Mouse (Mus musculus) limb, embryonic 14.5 days (tissue): ENCODE data around the gene Zfp36l1. TPM values are rescaled to one million over a fixed set of nuclear protein-coding genes. Genes with fewer than 3 reads are reported as not detected.

Source experiments
- ATAC-seq: fragments of 200-750 bp; cut with Nextera tagmentation; 2 replicates; pipeline ENCODE4 v1.8.0; 2017; ENCODE audit warnings: low read depth, moderate number of reproducible peaks, moderate TSS enrichment; ENCODE audit not compliant: low FRiP score
- DNase-seq: peaks from one replicate; pipeline ENCODE4 v3.0.0-alpha.2; 2015; ENCODE audit warnings: low spot score
- H3K27ac ChIP-seq: fragments of 300-500 bp; sonication (generic); replicated peaks from 2 replicates; pipeline ENCODE4 v1.5.1; 2014; ENCODE audit warnings: low read depth, mild to moderate bottlenecking, low read length, moderate library complexity, mixed read lengths
- H3K27me3 ChIP-seq: fragments of 300-500 bp; sonication (generic); 2 replicates; pipeline ENCODE4 v1.6.1; 2014; ENCODE audit warnings: low read length, mixed read lengths; ENCODE audit not compliant: control insufficient read depth, insufficient read depth
- H3K36me3 ChIP-seq: fragments of 300-500 bp; sonication (generic); 2 replicates; pipeline ENCODE4 v1.6.1; 2014; ENCODE audit warnings: mild to moderate bottlenecking, low read length, moderate library complexity, mixed read lengths; ENCODE audit not compliant: control insufficient read depth, insufficient read depth
- H3K4me1 ChIP-seq: fragments of 300-500 bp; sonication (generic); 2 replicates; pipeline ENCODE4 v1.6.1; 2014; ENCODE audit warnings: antibody characterized with exemption, low read length, mixed read lengths; ENCODE audit not compliant: control insufficient read depth, insufficient read depth
- H3K4me2 ChIP-seq: fragments of 300-500 bp; sonication (generic); replicated peaks from 2 replicates; pipeline ENCODE4 v1.6.1; 2014; ENCODE audit warnings: low read depth, mild to moderate bottlenecking, low read length, moderate library complexity; ENCODE audit not compliant: severe bottlenecking
- H3K4me3 ChIP-seq: fragments of 300-500 bp; sonication (generic); replicated peaks from 2 replicates; pipeline ENCODE4 v1.5.1; 2014; ENCODE audit warnings: low read length
- H3K9ac ChIP-seq: fragments of 300-500 bp; sonication (generic); 2 replicates; pipeline ENCODE4 v1.6.1; 2014; ENCODE audit warnings: mild to moderate bottlenecking, low read depth, low read length, moderate library complexity; ENCODE audit not compliant: severe bottlenecking
- H3K9me3 ChIP-seq: fragments of 300-500 bp; sonication (generic); 2 replicates; pipeline ENCODE4 v1.6.1; 2016; ENCODE audit warnings: low read length; ENCODE audit not compliant: control insufficient read depth
- POLR2A ChIP-seq: fragments of 200-500 bp; IDR thresholded peaks from 2 replicates; pipeline ENCODE4 v1.8.0; 2012; ENCODE audit warnings: inconsistent platforms, mild to moderate bottlenecking, moderate library complexity, borderline replicate concordance; ENCODE audit not compliant: insufficient read depth, insufficient read length; ENCODE audit errors: extremely low read depth
- WGBS: fragments of 180-500 bp; shearing (Covaris S2); extraction: QIAGEN DNeasy Blood & Tissue Kit; methylation state at CpG from one replicate; pipeline ENCODE4 v1.1.7; 2014; 5-methylcytosine and 5-hydroxymethylcytosine counted together
- polyA plus RNA-seq, 2 experiments: library from polyadenylated mRNA; depleted of rRNA in 1 of 2; stranded (reverse) in 1 of 2; unstranded in 1 of 2; fragments of >200 nt; fragmentation: Nextera tagmentation in 1 of 2; extraction: Ambion mirVana in 1 of 2; gene quantifications; 2 replicates each; pipeline versions ENCODE4 v1.2.1 to v1.2.3; 2012 to 2014

Zfp36l1 gene
- polyA plus RNA-seq (2012; rRNA removed), result 245 and 413 TPM in 2 replicates
- polyA plus RNA-seq (2014; fragmentation: Nextera tagmentation; extraction: Ambion mirVana), result 195 and 209 TPM in 2 replicates

GRCm38 (mm10) chr12:80112852-80113551 is at the start of gene Zfp36l1:
TSS of gene Zfp36l1 (minus strand) at chr12:80113013.
- ATAC-seq (peak; percentile 66), DNase-seq (peak; percentile 97)
- no peaks in the 10 kb centered on the region for H3K9me3 ChIP-seq
- WGBS, result under 1% methylated on average over 31 of the region's 42 CpGs
- no peaks in the 10 kb centered on the region for H3K27me3 ChIP-seq
- H3K4me1 ChIP-seq, result peaks cover 7% of the 10 kb centered on the region
- peak within 1 kb of the TSS; percentile 96 for H3K4me3 ChIP-seq
- peak within 1 kb of the TSS; percentile 94 for H3K4me2 ChIP-seq
- peak; percentile 100 for TF ChIP-seq POLR2A
- H3K36me3 ChIP-seq, result peaks cover 28% of the 10 kb centered on the region
- peak within 1 kb of the TSS; percentile 100 for H3K9ac ChIP-seq
- peak within 1 kb of the TSS; percentile 99 for H3K27ac ChIP-seq

- Histone ChIP-seq H3K36me3 (peaks cover 7% of the 10 kb centered on the region), H3K4me3 (no peak overlapping the region), H3K9me3 (no peaks in the 10 kb centered on the region), H3K27ac (no peak overlapping the region), H3K4me2 (no peak overlapping the region), H3K27me3 (no peaks in the 10 kb centered on the region), H3K4me1 (peaks cover 3% of the 10 kb centered on the region; the same call in 1 of the 2 replicates), H3K9ac (no peak overlapping the region)
- TF ChIP-seq POLR2A, result no peak
- ATAC-seq, result no peak
- WGBS, result 74% methylated on average over 3 of the region's 3 CpGs
- no peak for DNase-seq
Measured at GRCm38 (mm10) chr12:80162448-80162847, 49.6 kb upstream of the Zfp36l1 start.

- 11% methylated on average over 5 of the region's 5 CpGs for WGBS
- Histone ChIP-seq H3K36me3 (no peaks in the 10 kb centered on the region), H3K27ac (no peak overlapping the region), H3K4me2 (no peak overlapping the region), H3K9me3 (no peaks in the 10 kb centered on the region), H3K9ac (no peak overlapping the region), H3K4me1 (no peaks in the 10 kb centered on the region), H3K4me3 (no peak overlapping the region), H3K27me3 (no peaks in the 10 kb centered on the region)
- TF ChIP-seq POLR2A, result no peak
- ATAC-seq, result no peak
- DNase-seq, result no peak
Measured at GRCm38 (mm10) chr12:80157675-80158074, 44.9 kb upstream of the Zfp36l1 start.

GRCm38 (mm10) chr12:80153687-80154326 is 41.0 kb upstream of the Zfp36l1 start:
- no peak for TF ChIP-seq POLR2A
- no peak overlapping the region for H3K27ac ChIP-seq
- no peak overlapping the region for H3K4me3 ChIP-seq
- no peaks in the 10 kb centered on the region for H3K4me1 ChIP-seq
- H3K27me3 ChIP-seq, result no peaks in the 10 kb centered on the region
- no peaks in the 10 kb centered on the region for H3K9me3 ChIP-seq
- H3K36me3 ChIP-seq, result no peaks in the 10 kb centered on the region
- ATAC-seq (no peak), DNase-seq (peak; percentile 68)
- no peak overlapping the region for H3K9ac ChIP-seq
- 42% methylated on average over 10 of the region's 10 CpGs for WGBS
- H3K4me2 ChIP-seq, result no peak overlapping the region

- no peak overlapping the region for H3K4me3 ChIP-seq
- H3K4me2 ChIP-seq, result no peak overlapping the region
- H3K27me3 ChIP-seq, result no peaks in the 10 kb centered on the region
- 80% methylated on average over 6 of the region's 6 CpGs for WGBS
- no peak overlapping the region for H3K27ac ChIP-seq
- no peak for TF ChIP-seq POLR2A
- no peak overlapping the region for H3K9ac ChIP-seq
- H3K4me1 ChIP-seq, result no peaks in the 10 kb centered on the region
- no peak for DNase-seq
- ATAC-seq, result no peak
- no peaks in the 10 kb centered on the region for H3K9me3 ChIP-seq
- H3K36me3 ChIP-seq, result no peaks in the 10 kb centered on the region
Measured at GRCm38 (mm10) chr12:80153078-80153477, 40.3 kb upstream of the Zfp36l1 start.
